Mouse (Mus musculus) stomach, postnatal 0 days (tissue): ENCODE results near the gene Tenm2.

ENCODE experiments used
- CTCF ChIP-seq: IDR thresholded peaks from 2 replicates; pipeline ENCODE4 v1.5.1; 2016; ENCODE audit warnings: antibody characterized with exemption, low read depth, mild to moderate bottlenecking, moderate library complexity
- EP300 ChIP-seq: optimal IDR thresholded peaks from 2 replicates; pipeline ENCODE3; 2016; ENCODE audit warnings: antibody characterized with exemption

GRCm38 (mm10) chr11:36031751-36032150, 1204.0 kb downstream of the Tenm2 start:
- no peak for TF ChIP-seq CTCF
- no peak for TF ChIP-seq EP300
